Mouse (Mus musculus): ENCODE measurements around the gene Arhgap22. TPM values are rescaled to one million over a fixed set of nuclear protein-coding genes. Genes with fewer than 3 reads are reported as not detected.

The Arhgap22 gene
- total and polyA plus RNA-seq, 3 experiments: 5.5 to 8.9 (median 7.2) TPM

DNA sequence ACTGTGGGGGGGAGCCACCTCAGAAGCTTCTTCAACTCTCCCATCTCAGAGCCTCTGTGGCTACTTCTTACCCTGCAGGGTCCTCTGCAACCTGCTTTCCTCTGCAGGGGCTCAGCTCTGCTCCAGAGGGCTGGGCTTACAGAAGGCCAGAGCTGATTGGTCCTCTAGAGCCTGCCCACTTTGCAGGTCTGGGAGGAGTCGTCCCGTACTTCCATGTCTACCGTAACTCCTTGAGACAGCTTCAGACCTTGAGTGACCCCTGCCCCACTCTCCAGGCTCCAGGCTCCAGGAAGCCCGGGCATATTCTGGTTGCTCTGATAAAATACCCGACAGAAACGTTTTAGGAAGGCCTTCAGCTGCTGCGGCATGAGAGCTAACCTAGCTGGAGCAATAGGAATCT lies 156.2 kb downstream of the Arhgap22 start:
- no peak for DNase-seq

DNA sequence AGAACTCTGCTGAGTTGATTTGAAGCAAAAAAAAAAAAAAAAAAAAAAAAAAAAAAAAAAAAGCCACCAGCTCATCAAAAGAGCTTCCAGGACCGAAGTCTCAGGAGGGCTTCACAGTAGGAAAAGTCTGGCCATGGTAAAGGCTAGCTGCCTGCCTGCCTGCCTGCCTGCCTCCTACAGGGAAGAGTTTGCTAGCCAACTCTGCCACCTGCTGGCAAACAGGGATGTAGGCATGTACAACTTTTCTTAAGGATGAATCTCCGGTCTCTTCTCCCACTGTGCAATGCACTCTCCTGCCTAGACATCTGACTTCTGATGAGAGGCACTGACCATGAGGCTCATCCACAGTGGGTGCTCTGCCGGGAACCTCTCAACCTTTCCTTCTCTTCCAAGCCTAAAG lies 157.4 kb downstream of the Arhgap22 start:
- DNase-seq: peak; percentile 73

DNA sequence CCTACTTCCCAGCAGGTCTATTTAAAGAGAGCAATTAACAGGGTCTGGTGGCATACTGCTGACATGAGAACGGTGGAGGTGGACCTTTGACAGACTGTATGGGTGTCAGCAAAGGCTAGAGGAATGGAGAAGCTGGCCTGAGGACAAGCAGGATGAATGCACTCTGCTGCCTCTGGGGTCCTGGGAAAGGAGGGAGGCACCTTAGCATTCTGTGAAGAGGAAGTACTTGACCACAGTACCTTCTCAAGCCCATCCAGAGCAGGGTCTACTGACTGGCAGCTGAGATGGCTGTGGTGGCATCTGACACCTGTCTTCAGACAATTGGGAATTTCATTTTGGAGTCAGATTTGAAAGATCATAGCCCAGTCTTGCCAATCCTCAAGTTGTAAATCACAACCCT lies 159.4 kb downstream of the Arhgap22 start:
- DNase-seq: no peak

DNA sequence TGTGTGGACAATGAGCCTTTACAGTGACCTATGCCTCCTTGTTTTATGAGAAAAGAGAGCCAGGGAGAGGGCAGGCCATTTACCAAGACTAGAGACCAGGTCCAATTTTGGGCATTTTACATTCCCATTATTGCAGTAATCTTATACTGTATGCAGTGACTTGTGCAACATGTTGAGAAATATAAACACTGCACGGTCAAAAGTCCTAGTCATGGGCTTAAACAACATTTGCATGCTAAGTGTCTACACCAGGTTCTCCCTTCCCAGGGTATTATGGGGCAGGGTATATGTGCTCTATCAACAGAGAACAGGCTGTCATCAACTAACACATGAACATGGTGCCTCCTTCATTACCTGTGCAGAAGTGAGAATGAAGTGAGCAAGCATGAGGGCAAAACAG lies 160.3 kb downstream of the Arhgap22 start:
- no peak for DNase-seq

DNA sequence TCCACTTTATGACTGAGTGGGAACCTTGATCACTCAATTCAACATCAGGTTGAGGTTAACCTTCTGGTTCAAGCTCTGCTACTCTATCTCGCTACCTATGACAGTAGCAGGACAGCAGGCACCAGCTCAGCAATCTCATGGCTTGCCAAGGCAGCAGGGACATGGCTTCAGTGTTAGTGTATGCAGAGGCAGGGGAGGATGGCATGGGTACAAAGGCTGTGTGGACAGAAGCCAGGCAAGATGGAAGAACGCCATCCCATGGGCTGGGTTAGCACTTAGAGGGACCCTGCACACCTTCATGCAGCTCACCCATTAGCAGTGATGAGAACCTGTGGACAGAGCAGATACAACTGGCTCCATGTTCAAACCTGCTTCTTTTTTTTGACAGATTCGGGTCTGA lies 163.4 kb downstream of the Arhgap22 start:
- no peak for DNase-seq

DNA sequence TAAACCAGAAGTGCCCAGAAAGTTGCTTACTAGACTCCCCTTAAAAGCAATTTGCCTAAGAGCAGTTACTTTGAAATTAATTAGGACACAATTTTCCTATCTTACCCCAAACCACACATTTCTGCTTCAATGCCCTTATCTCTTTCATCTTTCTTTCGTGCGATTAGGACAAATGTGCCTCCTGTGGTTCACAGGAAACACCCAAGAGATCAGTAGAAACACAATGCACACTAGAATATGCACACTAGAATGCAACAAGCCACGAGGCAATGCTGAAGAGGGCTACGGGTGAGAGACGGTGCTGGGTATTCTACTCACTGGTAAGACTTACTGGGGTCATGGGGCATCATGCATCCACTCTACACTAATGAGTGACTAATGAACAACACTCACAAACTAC lies 164.9 kb downstream of the Arhgap22 start:
- no peak for DNase-seq

DNA sequence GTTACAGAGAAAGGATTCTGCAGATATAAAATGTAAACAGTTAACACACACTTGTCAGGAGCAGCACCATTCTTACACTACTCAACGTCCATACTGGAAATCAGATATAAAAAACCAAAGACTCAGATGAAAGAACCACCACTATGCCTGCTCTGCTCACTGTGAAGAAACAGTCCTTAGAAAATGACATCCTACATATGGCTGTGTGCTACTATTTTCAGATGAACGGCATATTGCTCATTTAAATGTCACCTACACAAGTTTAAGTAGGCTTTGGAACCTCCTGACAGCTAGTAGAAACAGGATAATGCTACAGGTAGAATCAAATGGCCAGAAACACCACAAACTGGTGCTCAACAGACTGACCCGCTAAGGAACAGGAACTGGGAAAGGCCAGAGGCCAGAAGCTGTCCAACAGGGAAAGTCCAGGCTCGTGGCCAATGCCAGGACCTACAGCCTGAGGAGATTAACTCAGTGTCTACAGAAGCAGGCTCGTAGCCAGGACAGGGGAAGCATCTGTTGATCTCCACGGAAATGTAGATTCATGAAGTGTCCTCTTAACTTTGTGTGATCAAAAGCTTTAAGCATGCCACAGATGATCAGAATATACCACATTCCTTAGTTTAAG lies 167.1 kb downstream of the Arhgap22 start:
- DNase-seq: no peak

DNA sequence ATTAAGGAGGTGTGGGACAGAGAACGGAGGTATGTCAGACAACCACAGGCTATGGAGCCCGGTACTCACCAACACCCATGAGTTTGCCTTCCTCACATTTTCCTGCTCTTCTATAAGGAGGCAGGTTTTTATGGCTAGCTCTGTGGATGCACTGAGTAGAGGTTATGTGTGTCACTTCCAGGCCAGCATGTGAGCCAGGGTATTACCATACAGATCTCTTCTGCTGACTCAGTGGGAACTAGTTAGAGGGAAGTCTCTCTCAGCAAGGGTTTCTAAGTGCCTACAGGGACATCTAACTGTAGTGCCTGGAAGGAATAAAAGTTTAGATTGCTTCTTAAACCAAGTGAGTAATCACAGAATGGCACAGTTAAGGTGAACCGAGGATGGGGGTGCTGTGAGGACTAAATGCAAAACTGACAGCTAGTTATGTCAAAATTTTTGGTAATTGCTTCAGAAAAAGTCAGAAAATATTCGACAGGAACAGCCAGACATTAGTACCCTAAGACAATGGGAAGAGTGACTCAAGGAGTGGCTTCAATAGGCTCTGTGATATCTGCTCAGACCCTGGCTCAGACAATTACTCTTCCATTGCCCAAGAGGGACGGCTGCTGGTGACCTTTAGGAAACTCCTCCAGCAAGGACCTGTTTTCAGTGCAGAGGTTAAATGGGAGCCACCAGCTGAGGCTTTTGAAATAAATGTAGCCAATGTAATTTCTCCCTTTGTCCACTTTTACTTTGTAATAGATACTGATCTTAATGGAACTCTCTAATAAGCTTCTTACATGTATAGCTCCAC lies 184.4 kb downstream of the Arhgap22 start:
- DNase-seq: no peak

DNA sequence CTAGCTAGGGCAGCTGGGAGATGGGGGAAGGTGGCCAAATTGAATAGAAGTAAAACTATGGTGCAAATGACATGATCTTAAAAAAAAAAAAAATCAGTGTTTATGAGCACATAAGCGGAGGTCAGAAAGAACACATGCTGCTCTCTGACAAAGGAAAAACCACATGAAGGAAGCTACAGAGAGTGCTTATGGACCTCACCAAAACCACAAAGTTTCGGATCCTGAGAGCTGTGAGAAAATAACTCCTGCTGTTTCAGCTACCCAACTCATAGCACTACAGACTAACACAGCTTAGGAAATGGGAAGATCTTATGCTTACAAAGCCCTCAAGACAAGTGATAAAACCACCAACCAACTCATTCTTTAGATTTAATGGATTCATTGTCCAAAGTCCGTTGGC lies 186.2 kb downstream of the Arhgap22 start:
- no peak for DNase-seq

DNA sequence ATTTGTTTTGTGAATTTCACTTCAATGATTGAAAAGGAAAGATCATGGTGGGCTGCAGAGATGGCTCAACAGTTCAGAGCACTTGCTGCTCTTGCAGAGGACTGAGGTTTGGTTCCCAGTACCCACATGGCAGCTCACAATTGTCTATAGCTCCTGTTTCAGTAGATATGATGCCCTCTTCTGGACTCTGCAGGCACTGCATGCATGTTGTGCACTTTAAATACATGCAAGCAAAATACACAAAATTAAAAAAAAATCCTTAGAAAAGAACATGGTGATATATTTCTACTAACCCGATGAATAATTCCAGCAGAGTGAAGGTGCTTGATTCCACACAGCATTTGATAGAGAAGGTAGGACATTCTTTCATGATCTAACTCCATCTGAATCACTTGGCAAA lies 188.5 kb downstream of the Arhgap22 start:
- no peak for DNase-seq

DNA sequence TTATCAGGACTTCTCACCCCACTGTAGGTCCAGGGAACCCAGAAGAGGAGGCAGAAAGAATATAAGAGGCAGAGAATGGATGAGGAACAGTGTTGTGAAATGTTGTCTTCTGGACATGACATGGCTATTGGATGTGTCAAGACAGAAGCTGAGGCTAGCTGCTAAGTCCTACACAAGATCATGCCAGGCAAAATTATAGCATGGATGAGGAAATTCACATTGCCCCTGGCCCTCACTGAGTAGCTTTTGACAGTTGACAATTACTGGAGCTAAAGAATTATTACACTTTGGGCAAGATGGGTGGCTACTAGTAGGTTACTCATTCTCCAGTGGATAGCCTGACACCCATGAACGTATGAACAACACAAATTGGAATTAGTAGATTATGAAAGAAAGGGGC lies 201.9 kb downstream of the Arhgap22 start:
- no peak for DNase-seq

DNA sequence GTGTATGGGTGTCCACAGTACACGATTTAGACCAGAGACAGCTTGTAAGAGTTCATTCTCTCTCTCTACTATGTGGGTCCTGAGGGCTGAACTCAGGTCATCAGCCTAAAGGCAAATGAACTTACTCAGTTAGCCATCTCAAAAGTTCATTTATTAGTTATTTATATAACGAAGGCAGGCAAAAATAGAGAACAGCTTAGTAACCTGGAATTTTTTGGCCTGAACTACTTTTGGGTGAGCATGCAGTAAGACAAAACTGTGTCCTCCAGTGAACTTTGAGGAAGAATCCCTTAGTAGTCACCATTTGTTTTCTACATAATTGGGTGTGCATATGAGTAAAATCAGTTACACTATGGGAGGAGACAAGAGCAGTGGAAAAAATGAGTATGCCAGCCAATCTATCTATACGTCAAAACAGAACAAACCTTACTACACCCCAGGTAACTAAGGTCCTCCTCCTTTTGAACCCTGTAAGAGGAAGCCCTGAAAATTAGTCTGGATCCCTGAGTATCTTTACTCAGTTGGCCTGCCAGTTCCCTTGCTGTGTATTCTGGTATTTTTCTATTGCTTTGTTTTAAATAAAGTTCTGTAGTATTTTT lies 204.6 kb downstream of the Arhgap22 start:
- no peak for DNase-seq

Other genes with a start within 250 kb of the Arhgap22 start
- gene Lrrc18, start 222.6 kb upstream of the Arhgap22 start, total RNA-seq (2021): under 1 TPM; 0.20 to 0.73 TPM
- 0.26 TPM in 1 of 2 replicates, not detected in the other for gene Lrrc18, start 222.6 kb upstream of the Arhgap22 start, polyA plus RNA-seq (2012; rRNA removed)
- gene Wdfy4, start 28.5 kb upstream of the Arhgap22 start, total RNA-seq (2021): 1 to 10 TPM; 2.5 to 4.2 TPM
- gene Wdfy4, start 28.5 kb upstream of the Arhgap22 start, polyA plus RNA-seq (2012; rRNA removed): 1.5 and 2.6 TPM in 2 replicates
- 10 to 100 TPM; 21.6 to 25.1 TPM for gene Mapk8, start 233.1 kb downstream of the Arhgap22 start, total RNA-seq (2021)
- gene Mapk8, start 233.1 kb downstream of the Arhgap22 start, polyA plus RNA-seq (2012; rRNA removed): 8.9 and 12.8 TPM in 2 replicates